Mouse (Mus musculus): ENCODE data around the gene March8. TPM values are rescaled to one million over a fixed set of nuclear protein-coding genes. Genes with fewer than 3 reads are reported as not detected.

Gene March8
- total RNA-seq, 2 experiments from 2014 or later: 36.8 to 41.1 TPM

GRCm38 (mm10) chr6:116407216-116407615, 69.4 kb downstream of the March8 start:
- DNase-seq (ENCODE audit: low spot score in 2 of 2): no peak

DNA sequence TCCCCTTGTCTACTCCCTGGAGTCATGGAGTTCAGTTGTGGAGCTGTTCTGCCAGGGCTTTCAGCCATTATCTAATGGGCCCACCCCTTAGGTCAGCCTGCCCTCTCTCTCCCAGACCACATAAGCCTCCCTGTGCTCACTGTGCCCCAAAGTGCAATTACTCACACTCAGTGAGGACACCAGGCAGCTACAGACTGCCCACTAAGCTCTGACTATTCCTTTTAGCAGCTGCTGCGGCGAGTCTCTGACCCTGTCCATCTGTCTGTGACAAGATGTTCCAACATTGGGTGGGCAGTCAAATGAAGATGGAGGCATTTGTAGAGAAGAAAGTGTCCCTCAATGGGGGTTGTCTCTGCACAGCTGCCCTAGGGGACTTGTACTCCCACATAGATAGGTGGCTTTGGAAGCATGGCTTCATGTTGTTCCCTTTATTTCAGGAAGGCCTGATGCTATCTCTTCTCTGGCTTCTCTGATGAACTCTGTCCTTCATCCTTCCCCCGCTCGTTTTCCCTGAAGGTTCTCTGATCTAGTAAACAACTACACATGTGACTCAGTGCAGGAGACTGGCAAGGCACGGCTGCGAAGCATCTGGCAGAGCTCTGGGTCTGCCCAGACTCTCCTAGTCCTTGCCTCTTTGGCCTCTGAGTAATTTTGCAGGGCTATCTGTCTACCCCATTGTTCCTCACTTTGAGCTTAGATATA, 70.3 kb downstream of the March8 start:
- no peak for DNase-seq (ENCODE audit: low spot score in 2 of 2)

DNA sequence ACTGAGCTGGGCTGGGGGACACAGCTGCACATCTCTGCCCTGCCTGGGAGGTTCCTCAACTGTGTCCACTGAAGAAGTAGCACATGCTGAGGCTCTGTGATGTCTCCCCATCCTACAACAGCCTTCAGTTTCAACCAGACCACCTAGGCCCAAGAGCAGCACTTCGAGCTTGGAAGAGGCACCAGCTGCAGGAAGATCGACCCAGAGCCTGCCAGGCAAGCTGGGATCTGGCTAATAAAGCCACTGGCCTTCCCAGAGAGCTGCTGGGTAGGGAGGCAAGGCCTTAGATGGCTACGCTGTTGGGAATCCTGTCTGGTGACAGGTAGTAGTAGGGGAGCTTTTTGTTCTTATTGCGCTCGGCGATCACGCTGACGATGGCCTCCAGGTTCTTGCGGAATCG, 72.6 kb downstream of the March8 start:
- no peak for DNase-seq (ENCODE audit: low spot score in 2 of 2)

- no peak for DNase-seq (ENCODE audit: low spot score in 2 of 2)
These were observed 73.9 kb downstream of the March8 start for GRCm38 (mm10) chr6:116411716-116412115.

DNA sequence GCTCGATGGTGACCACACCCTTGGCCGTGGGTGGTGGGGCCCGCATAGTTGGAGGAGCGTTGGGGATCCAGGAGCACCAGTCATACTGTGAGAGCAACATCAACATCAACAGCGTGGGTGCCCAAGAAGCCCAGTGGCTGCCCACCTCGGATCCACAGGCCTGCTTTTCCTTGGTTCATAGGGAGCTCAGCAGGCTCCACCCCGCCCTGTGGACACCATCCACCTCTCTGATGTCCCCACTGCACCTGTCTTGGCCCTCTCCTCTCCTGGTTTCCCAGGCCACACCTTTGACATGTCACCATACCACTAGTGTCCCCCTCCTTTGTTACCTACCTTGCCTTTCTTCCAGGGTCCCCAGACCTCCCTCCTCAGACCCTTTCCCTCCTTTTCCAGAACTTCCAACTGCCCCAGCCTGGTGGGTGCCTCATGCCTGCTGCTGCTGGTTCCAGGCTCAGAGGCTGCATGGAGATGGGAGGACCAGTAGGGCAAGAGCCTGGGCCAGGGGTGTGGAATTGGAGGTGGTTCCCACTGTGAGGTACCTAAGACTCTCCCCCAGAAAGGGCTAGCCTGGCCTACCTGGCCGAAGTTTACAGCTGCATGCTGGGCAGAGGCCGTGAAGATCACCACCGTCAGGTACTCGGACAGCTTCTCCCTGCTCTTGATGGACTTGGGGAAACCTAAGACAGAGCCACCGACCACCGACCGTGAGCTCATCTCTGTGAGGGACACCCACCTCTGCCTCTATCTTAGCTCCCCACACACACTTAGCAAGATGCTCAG, 74.9 kb downstream of the March8 start:
- no peak for DNase-seq (ENCODE audit: low spot score in 2 of 2)

GRCm38 (mm10) chr6:116415126-116415676, 77.4 kb downstream of the March8 start:
- no peak for DNase-seq (ENCODE audit: low spot score in 2 of 2)

DNA sequence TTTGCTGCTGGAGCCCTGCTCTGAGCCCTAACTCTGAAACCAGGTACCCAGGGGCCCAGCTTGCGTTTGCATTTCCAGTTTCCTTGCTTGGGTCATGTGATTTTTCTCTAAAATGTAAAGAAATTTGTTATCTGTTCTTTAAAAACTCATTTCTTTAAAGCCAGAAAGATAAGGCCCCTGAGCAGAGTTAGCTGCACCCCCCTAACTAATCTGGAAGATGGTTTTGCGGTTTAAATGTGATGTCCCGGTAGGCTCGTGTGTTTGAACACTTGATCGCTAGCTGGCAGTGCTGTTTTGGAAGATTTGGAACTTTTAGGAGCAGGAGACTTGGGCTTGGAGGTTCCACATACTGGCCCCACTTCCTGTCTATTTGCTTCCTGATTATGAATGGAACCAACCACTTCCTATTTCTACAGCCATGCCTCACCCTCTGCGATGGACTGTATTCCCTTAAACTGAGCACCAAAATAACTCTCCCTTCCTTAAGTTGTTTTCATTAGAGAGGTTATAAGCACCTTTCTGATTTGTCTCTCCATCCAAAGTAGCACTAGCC, 78.3 kb downstream of the March8 start:
- DNase-seq (ENCODE audit: low spot score in 2 of 2): no peak

GRCm38 (mm10) chr6:116417518-116418315, 79.9 kb downstream of the March8 start:
- DNase-seq (ENCODE audit: low spot score in 2 of 2): no peak

DNA sequence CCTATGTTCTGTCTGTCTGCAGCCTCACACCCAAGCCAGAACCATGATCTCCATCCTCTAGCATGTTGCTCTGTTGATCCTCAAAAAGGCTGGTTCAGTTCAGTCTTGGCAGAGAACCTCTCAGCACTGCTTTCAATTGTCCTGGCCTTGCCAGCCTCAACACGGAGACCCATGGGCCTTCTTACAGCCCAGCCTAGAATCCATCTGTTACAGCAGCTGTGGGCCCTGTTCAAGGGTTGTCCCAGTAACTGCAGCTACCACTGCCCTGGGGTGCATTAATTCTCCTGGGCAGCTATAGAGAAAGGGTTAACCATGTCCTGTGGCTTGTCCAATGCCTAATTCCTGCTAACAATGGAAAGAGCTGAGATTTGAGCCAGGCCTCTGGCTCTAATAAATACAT, 80.7 kb downstream of the March8 start:
- no peak for DNase-seq (ENCODE audit: low spot score in 2 of 2)

DNA sequence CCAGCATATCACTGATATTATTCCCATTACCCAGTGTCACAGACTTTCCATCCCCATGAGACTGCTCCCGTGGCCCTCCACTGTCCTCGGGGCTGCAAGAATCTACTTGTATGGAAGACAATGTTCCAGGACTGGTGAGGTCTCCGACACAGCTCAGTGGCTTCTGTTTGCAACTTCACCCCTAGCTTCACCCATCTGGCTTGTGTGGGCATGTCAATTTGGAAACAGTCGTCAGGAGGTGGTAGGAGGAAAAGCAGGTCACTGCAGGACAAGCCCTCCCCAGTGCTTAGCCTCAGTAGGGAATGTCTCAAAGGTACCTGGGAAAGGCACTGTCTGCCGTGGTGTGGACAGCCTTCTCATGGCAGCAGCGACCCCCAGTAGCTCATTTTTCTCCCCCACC, 81.9 kb downstream of the March8 start:
- DNase-seq (ENCODE audit: low spot score in 2 of 2): no peak

- no peak for DNase-seq (ENCODE audit: low spot score in 2 of 2)
These were observed 82.4 kb downstream of the March8 start for GRCm38 (mm10) chr6:116420271-116420670.

GRCm38 (mm10) chr6:116422991-116423390, 85.2 kb downstream of the March8 start:
- no peak for DNase-seq (ENCODE audit: low spot score in 2 of 2)

GRCm38 (mm10) chr6:116423664-116424063, 85.8 kb downstream of the March8 start:
- no peak for DNase-seq (ENCODE audit: low spot score in 2 of 2)

DNA sequence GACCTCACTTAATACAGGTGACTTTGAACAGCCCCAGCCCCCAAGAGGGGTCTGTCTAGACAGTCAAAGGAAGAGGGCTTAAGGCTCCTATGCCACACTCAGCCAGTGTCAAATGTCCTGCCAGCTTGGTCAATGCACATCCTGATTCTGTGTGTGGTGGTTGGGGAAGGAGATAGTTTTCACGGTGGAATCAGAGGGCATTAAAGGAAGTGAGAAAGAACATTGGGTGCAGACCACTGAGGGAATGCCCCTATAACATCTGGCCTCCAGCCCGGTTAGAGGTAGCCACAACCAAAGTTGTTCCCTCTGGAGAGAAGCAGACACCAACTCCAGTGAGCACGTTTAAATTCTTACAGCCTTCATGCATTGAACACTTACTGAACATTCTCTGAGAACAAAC, 89.7 kb downstream of the March8 start:
- DNase-seq (ENCODE audit: low spot score in 2 of 2): no peak

GRCm38 (mm10) chr6:116428282-116428681, 90.5 kb downstream of the March8 start:
- no peak for DNase-seq (ENCODE audit: low spot score in 2 of 2)

GRCm38 (mm10) chr6:116438864-116439263, 101.0 kb downstream of the March8 start:
- no peak for DNase-seq (ENCODE audit: low spot score in 2 of 2)

DNA sequence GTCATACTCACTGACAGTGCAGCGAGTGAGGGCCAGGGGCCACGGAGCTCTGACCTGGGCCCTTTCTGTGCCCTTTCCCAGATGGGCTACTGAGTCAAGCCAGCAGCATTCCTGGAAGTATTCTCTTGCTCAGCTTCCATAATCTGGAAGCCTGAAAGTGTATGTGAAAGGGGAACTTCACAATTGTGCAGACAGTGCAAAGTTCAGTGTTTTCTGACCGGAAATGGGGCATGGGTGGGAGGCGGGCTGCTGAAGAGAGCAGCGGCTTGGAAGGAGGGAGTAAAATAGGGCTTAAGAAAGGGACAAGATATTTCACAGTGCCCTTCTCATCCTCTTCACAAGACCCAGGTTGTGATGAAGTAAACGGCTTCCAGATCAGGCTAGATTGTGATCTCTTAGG, 101.7 kb downstream of the March8 start:
- no peak for DNase-seq (ENCODE audit: low spot score in 2 of 2)

- DNase-seq (ENCODE audit: low spot score in 2 of 2): no peak
These were observed 102.6 kb downstream of the March8 start for GRCm38 (mm10) chr6:116440447-116440846.

DNA sequence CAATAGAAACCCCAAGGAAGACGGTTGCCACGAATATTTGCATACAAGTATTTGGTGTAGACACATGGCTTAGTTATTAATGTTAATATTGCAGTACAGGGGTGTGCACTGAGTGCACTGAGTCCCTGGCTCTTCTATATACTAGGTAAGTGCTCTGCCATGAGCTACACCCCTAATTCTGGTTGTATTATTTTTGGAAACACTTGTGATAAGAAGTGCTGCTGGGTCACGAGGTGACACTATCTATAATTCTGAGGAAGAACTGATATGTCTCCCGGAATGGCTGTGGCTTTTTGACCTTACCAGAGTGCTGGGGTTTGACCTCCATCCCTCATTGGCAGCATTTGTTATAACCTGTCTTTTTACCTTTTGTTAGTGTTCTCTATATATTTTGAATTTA, 103.0 kb downstream of the March8 start:
- no peak for DNase-seq (ENCODE audit: low spot score in 2 of 2)

DNA sequence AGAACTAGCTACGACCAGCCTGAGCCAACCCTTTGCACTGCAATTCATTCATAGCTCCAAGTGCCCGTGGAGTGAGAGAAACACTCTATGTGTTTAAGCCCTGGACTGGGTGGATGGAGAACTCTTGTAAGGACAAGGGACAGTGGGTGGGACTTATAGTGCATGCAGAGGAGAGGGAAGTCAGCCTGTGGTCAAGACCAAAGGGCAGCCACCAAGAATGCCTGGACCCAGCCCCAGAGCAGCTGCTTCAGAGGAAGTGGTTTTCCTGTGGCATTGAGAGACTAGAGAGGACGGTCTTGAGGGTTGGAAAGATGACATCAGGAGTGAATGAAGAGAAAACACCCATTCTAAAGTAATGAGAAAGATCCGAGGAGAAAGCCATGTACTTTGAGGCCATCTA, 118.0 kb downstream of the March8 start:
- DNase-seq (ENCODE audit: low spot score in 2 of 2): no peak

DNA sequence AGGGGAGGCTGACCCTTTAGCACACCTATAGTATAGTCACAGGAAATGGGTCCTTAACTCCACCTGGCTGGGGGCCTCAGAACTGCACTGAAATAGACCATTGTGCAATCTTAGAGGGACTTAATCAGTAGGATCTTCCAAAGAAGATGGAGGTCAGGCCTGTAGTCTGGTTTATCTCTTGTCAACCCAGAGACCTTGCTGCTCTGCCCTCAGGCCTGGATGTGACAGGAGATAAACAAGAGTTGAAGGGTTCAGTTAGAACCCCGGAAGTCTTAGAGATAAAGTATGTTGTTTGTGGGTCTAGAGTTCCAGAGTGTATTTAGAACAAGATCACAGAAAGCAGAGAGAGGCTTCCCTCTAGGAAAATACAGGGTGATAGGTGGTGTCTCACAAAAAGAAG, 118.7 kb downstream of the March8 start:
- no peak for DNase-seq (ENCODE audit: low spot score in 2 of 2)

All from gastrocnemius, postnatal 4 days (tissue).